ENCODE assay signal across 8 mouse cellular contexts in genomic region chr7:4492284-4493224, GRCm38 (mm10). TPM values are rescaled to one million over a fixed set of nuclear protein-coding genes. Genes with fewer than 3 reads are reported as not detected.
DNase-seq lines count a peak whose midpoint lies in the region; ATAC-seq and TF ChIP-seq lines count a peak whose summit lies in the region.
"Had no signal": no experiment of that assay in that cellular context is flagged by ENCODE, and none has a peak within 500 bp of the region (broad histone marks: within the 10 kb centered on the region; RNA-seq: fewer than 3 reads in every experiment).

No protein-coding gene starts in this region.

- H3K27me3 ChIP-seq in spleen, adult 2 months (ENCODE audit: control insufficient read depth, insufficient read depth, low read length), result no peaks in the 10 kb centered on the region
- no peaks in the 10 kb centered on the region for H3K27me3 ChIP-seq in heart, embryonic 10.5 days (ENCODE audit: insufficient read depth, poor library complexity, severe bottlenecking)
- H3K27me3 ChIP-seq in liver, embryonic 14.5 days (ENCODE audit: control insufficient read depth, insufficient read depth, low read length), result no peaks in the 10 kb centered on the region
- no peaks in the 10 kb centered on the region for H3K27me3 ChIP-seq in stomach, embryonic 16.5 days (ENCODE audit: control insufficient read depth, insufficient read depth, low read length)
- no peaks in the 10 kb centered on the region for H3K27me3 ChIP-seq in hindbrain, embryonic 11.5 days (ENCODE audit: control insufficient read depth, insufficient read depth, low read length)
- H3K27me3 ChIP-seq: embryonic facial prominence, embryonic 15.5 days had no signal

- TF ChIP-seq POLR2A in spleen, adult 2 months (IDR thresholded peaks at IDR 0.05; ENCODE audit: low read depth, low read length), result no peak

- no peak for TF ChIP-seq CTCF in spleen, adult 2 months (IDR thresholded peaks at IDR 0.05; ENCODE audit: extremely low read depth, insufficient read depth, insufficient read length, insufficient replicate concordance)
- TF ChIP-seq CTCF in liver, embryonic 14.5 days (IDR thresholded peaks at IDR 0.05; ENCODE audit: low read depth), result no peak

- 42% methylated on average over 13 of the region's 13 CpGs for WGBS in spleen, adult 2 months
- 84% methylated on average over 13 of the region's 13 CpGs for WGBS in heart, embryonic 10.5 days
- 63% methylated on average over 13 of the region's 13 CpGs for WGBS in liver, embryonic 14.5 days (ENCODE audit: insufficient replicate concordance)
- WGBS in stomach, embryonic 16.5 days, result 69% methylated on average over 13 of the region's 13 CpGs
- 87% methylated on average over 13 of the region's 13 CpGs for WGBS in hindbrain, embryonic 11.5 days

- 0 out of 2 replicates have a peak, but pooled peaks have one; percentile 14 for ATAC-seq in liver, embryonic 14.5 days (ENCODE audit: insufficient read depth)
- peak; percentile 53; the same call in 1 of the 2 replicates for ATAC-seq in stomach, embryonic 16.5 days (ENCODE audit: insufficient read depth, low FRiP score)
- ATAC-seq in hindbrain, embryonic 11.5 days (ENCODE audit: low FRiP score), result no peak

- no peak overlapping the region for H3K9ac ChIP-seq in liver, embryonic 14.5 days (replicated peaks)
- peak overlapping the region; percentile 52; the same call in 1 of the 2 replicates for H3K9ac ChIP-seq in stomach, embryonic 16.5 days (ENCODE audit: low read length)
- H3K9ac ChIP-seq in hindbrain, embryonic 11.5 days (ENCODE audit: low read depth, low read length), result no peak overlapping the region
- H3K9ac ChIP-seq: embryonic facial prominence, embryonic 15.5 days had no signal

- H3K4me3 ChIP-seq in spleen, adult 2 months (ENCODE audit: extremely low read depth, insufficient read depth, insufficient read length), result no peak overlapping the region
- H3K4me3 ChIP-seq in heart, embryonic 10.5 days, result no peak overlapping the region
- no peak overlapping the region for H3K4me3 ChIP-seq in liver, embryonic 14.5 days (ENCODE audit: insufficient read depth in 1 of 2, low read depth in 2 of 2, low read length in 2 of 2)
- H3K4me3 ChIP-seq in stomach, embryonic 16.5 days (replicated peaks; ENCODE audit: low read length), result no peak overlapping the region
- no peak overlapping the region for H3K4me3 ChIP-seq in hindbrain, embryonic 11.5 days (ENCODE audit: low read depth, low read length)
- H3K4me3 ChIP-seq: embryonic facial prominence, embryonic 15.5 days had no signal

- DNase-seq in spleen, adult 2 months (ENCODE audit: low read depth in 1 of 2, low spot score in 2 of 2), result peak in 1 of 2 experiments; percentile 43
- no peak for DNase-seq in spleen, adult 12 weeks (ENCODE audit: low spot score)
- DNase-seq in heart, embryonic 10.5 days (ENCODE audit: low spot score), result no peak
- no peak for DNase-seq in liver, embryonic 14.5 days (ENCODE audit: low read depth in 3 of 3, low spot score in 3 of 3)
- DNase-seq in hindbrain, embryonic 11.5 days (ENCODE audit: low spot score), result no peak
- no peak for DNase-seq in left cerebral cortex, adult 18-20 months (ENCODE audit: low spot score in 2 of 2)

- TF ChIP-seq EP300 in liver, embryonic 14.5 days (IDR thresholded peaks at IDR 0.05; ENCODE audit: low read depth), result no peak

- peaks cover 8% of the 10 kb centered on the region; the same call in 1 of the 2 replicates for H3K4me1 ChIP-seq in spleen, adult 2 months (ENCODE audit: control insufficient read depth, insufficient read depth, insufficient read length)
- peaks cover 15% of the 10 kb centered on the region for H3K4me1 ChIP-seq in heart, embryonic 10.5 days
- peaks cover 13 to 33% of the 10 kb centered on the region in 2 experiments for H3K4me1 ChIP-seq in liver, embryonic 14.5 days (replicated peaks; ENCODE audit: control insufficient read depth in 2 of 2, insufficient read depth in 2 of 2, low read length in 1 of 2)
- H3K4me1 ChIP-seq in stomach, embryonic 16.5 days (ENCODE audit: control insufficient read depth, insufficient read depth, low read length), result peaks cover 8% of the 10 kb centered on the region
- no peaks in the 10 kb centered on the region for H3K4me1 ChIP-seq in hindbrain, embryonic 11.5 days (replicated peaks; ENCODE audit: control insufficient read depth, insufficient read depth, low read length)

- 0 out of 2 replicates have a peak overlapping the region, but pooled peaks have one; percentile 6 for H3K27ac ChIP-seq in spleen, adult 2 months (ENCODE audit: insufficient read depth, low read length)
- H3K27ac ChIP-seq in heart, embryonic 10.5 days, result peak overlapping the region; percentile 38; the same call in 1 of the 2 replicates
- H3K27ac ChIP-seq in liver, embryonic 14.5 days, result no peak overlapping the region
- peak overlapping the region; percentile 58 for H3K27ac ChIP-seq in stomach, embryonic 16.5 days (ENCODE audit: low read length)
- H3K27ac ChIP-seq in hindbrain, embryonic 11.5 days (ENCODE audit: low read depth, low read length), result no peak overlapping the region
- H3K27ac ChIP-seq: embryonic facial prominence, embryonic 15.5 days had no signal

- H3K4me2 ChIP-seq in liver, embryonic 14.5 days (ENCODE audit: low read depth), result no peak overlapping the region
- H3K4me2 ChIP-seq in stomach, embryonic 16.5 days (ENCODE audit: low read depth, low read length), result no peak overlapping the region
- H3K4me2 ChIP-seq in hindbrain, embryonic 11.5 days (replicated peaks; ENCODE audit: low read depth, low read length), result no peak overlapping the region
- H3K4me2 ChIP-seq: embryonic facial prominence, embryonic 15.5 days had no signal

- no peaks in the 10 kb centered on the region for H3K9me3 ChIP-seq in heart, embryonic 10.5 days
- H3K9me3 ChIP-seq in liver, embryonic 14.5 days (ENCODE audit: control insufficient read depth, low read length), result no peaks in the 10 kb centered on the region
- no peaks in the 10 kb centered on the region for H3K9me3 ChIP-seq in stomach, embryonic 16.5 days (replicated peaks; ENCODE audit: control insufficient read depth, low read length)
- no peaks in the 10 kb centered on the region for H3K9me3 ChIP-seq in hindbrain, embryonic 11.5 days (ENCODE audit: control insufficient read depth, low read length)
- H3K9me3 ChIP-seq: embryonic facial prominence, embryonic 15.5 days had no signal

- H3K36me3 ChIP-seq in spleen, adult 2 months (ENCODE audit: control insufficient read depth, insufficient read depth, low read length), result peaks cover 13% of the 10 kb centered on the region
- H3K36me3 ChIP-seq in heart, embryonic 10.5 days, result peaks cover 82% of the 10 kb centered on the region
- H3K36me3 ChIP-seq in liver, embryonic 14.5 days (replicated peaks; ENCODE audit: control insufficient read depth, insufficient read depth, low read depth), result peaks cover 22% of the 10 kb centered on the region
- H3K36me3 ChIP-seq in stomach, embryonic 16.5 days (ENCODE audit: control insufficient read depth, insufficient read depth, low read length), result no peaks in the 10 kb centered on the region; the same call in 1 of the 2 replicates
- peaks cover 8% of the 10 kb centered on the region for H3K36me3 ChIP-seq in hindbrain, embryonic 11.5 days (ENCODE audit: control insufficient read depth, insufficient read depth, low read length)

RNA-seq across cellular contexts. Expression of gene Ppp1r12c, which starts 8.9 kb away (rescaled TPM):
- 92.6 and 98.8 TPM in 2 replicates for polyA plus RNA-seq in spleen, adult 2 months (2012; rRNA removed)
- 30.9 and 46.0 TPM in 2 replicates for polyA plus RNA-seq in heart, embryonic 10.5 days (2016; fragmentation: Nextera tagmentation; extraction: Ambion mirVana)
- 16.2 and 22.2 TPM in 2 replicates for polyA plus RNA-seq in liver, embryonic 14.5 days (2012; rRNA removed)
- 15.6 and 22.2 TPM in 2 replicates for polyA plus RNA-seq in liver, embryonic 14.5 days (2014; fragmentation: Nextera tagmentation; extraction: Ambion mirVana)
- polyA plus RNA-seq in stomach, embryonic 16.5 days (2015; fragmentation: Nextera tagmentation; extraction: Ambion mirVana), result 20.3 and 22.3 TPM in 2 replicates
- 38.8 and 44.0 TPM in 2 replicates for polyA plus RNA-seq in hindbrain, embryonic 11.5 days (2014; fragmentation: Nextera tagmentation; extraction: Ambion mirVana)
- total RNA-seq in left cerebral cortex, adult 18-20 months (2021), result 100 to 1,000 TPM; 154 TPM

RNA-seq across cellular contexts. Expression of gene Tnnt1, which starts 23.6 kb away (rescaled TPM):
- 0.34 and 0.53 TPM in 2 replicates for polyA plus RNA-seq in spleen, adult 2 months (2012; rRNA removed)
- 97.0 and 167 TPM in 2 replicates for polyA plus RNA-seq in heart, embryonic 10.5 days (2016; fragmentation: Nextera tagmentation; extraction: Ambion mirVana)
- 2.0 and 4.0 TPM in 2 replicates for polyA plus RNA-seq in liver, embryonic 14.5 days (2012; rRNA removed)
- polyA plus RNA-seq in liver, embryonic 14.5 days (2014; fragmentation: Nextera tagmentation; extraction: Ambion mirVana), result 2.6 and 3.3 TPM in 2 replicates
- polyA plus RNA-seq in stomach, embryonic 16.5 days (2015; fragmentation: Nextera tagmentation; extraction: Ambion mirVana), result 26.7 and 111 TPM in 2 replicates
- 18.1 and 27.4 TPM in 2 replicates for polyA plus RNA-seq in hindbrain, embryonic 11.5 days (2014; fragmentation: Nextera tagmentation; extraction: Ambion mirVana)
- 10 to 100 TPM in 1 of 2 experiments, 1 to 10 TPM in 1; 7.6 to 11.7 TPM for total RNA-seq in left cerebral cortex, adult 18-20 months (2021)

RNA-seq across cellular contexts. Expression of gene Tnni3, which starts 31.5 kb away (rescaled TPM):
- polyA plus RNA-seq in spleen, adult 2 months (2012; rRNA removed), result 5.3 and 5.5 TPM in 2 replicates
- polyA plus RNA-seq in heart, embryonic 10.5 days (2016; fragmentation: Nextera tagmentation; extraction: Ambion mirVana), result 960 and 1,463 TPM in 2 replicates
- 0.30 and 0.35 TPM in 2 replicates for polyA plus RNA-seq in liver, embryonic 14.5 days (2012; rRNA removed)
- 0.45 TPM in 1 of 2 replicates, not detected in the other for polyA plus RNA-seq in liver, embryonic 14.5 days (2014; fragmentation: Nextera tagmentation; extraction: Ambion mirVana)
- 5.1 and 7.4 TPM in 2 replicates for polyA plus RNA-seq in stomach, embryonic 16.5 days (2015; fragmentation: Nextera tagmentation; extraction: Ambion mirVana)
- polyA plus RNA-seq in hindbrain, embryonic 11.5 days (2014; fragmentation: Nextera tagmentation; extraction: Ambion mirVana), result 1.8 and 2.5 TPM in 2 replicates
- 1 to 10 TPM in 1 of 2 experiments, under 1 TPM in 1; 0.88 to 1.3 TPM for total RNA-seq in left cerebral cortex, adult 18-20 months (2021)

RNA-seq across cellular contexts. Expression of gene Eps8l1, which starts 32.1 kb away (rescaled TPM):
- 0.12 and 0.18 TPM in 2 replicates for polyA plus RNA-seq in spleen, adult 2 months (2012; rRNA removed)
- 1.7 and 4.6 TPM in 2 replicates for polyA plus RNA-seq in heart, embryonic 10.5 days (2016; fragmentation: Nextera tagmentation; extraction: Ambion mirVana)
- polyA plus RNA-seq in liver, embryonic 14.5 days (2012; rRNA removed), result 1.0 and 1.6 TPM in 2 replicates
- 0.10 and 1.2 TPM in 2 replicates for polyA plus RNA-seq in liver, embryonic 14.5 days (2014; fragmentation: Nextera tagmentation; extraction: Ambion mirVana)
- 12.1 and 15.0 TPM in 2 replicates for polyA plus RNA-seq in stomach, embryonic 16.5 days (2015; fragmentation: Nextera tagmentation; extraction: Ambion mirVana)
- polyA plus RNA-seq in hindbrain, embryonic 11.5 days (2014; fragmentation: Nextera tagmentation; extraction: Ambion mirVana), result 4.6 and 4.9 TPM in 2 replicates
- 1 to 10 TPM; 4.7 to 7.9 TPM for total RNA-seq in left cerebral cortex, adult 18-20 months (2021)

RNA-seq across cellular contexts. Expression of gene Dnaaf3, which starts 39.7 kb away (rescaled TPM):
- 9.6 and 10.4 TPM in 2 replicates for polyA plus RNA-seq in spleen, adult 2 months (2012; rRNA removed)
- polyA plus RNA-seq in heart, embryonic 10.5 days (2016; fragmentation: Nextera tagmentation; extraction: Ambion mirVana), result 0.63 and 0.65 TPM in 2 replicates
- polyA plus RNA-seq in liver, embryonic 14.5 days (2012; rRNA removed), result 0.39 and 0.42 TPM in 2 replicates
- 0.09 TPM in 1 of 2 replicates, not detected in the other for polyA plus RNA-seq in liver, embryonic 14.5 days (2014; fragmentation: Nextera tagmentation; extraction: Ambion mirVana)
- polyA plus RNA-seq in stomach, embryonic 16.5 days (2015; fragmentation: Nextera tagmentation; extraction: Ambion mirVana), result 2.2 TPM in 2 replicates
- 1.2 and 1.3 TPM in 2 replicates for polyA plus RNA-seq in hindbrain, embryonic 11.5 days (2014; fragmentation: Nextera tagmentation; extraction: Ambion mirVana)
- total RNA-seq in left cerebral cortex, adult 18-20 months (2021), result under 1 TPM; 0.23 to 0.37 TPM

Comparison
In these comparisons a context has a peak if more than half of its experiments do, and no peak if none do; other contexts are left out.
1. H3K27ac ChIP-seq: peak in spleen, adult 2 months (single experiment), heart, embryonic 10.5 days (single experiment) and stomach, embryonic 16.5 days (single experiment); none in liver, embryonic 14.5 days (single experiment) and hindbrain, embryonic 11.5 days (single experiment).
2. RNA of gene Tnni3, which starts 31.5 kb away (polyA plus RNA-seq): 960 to 1,463 TPM in heart, embryonic 10.5 days; 5.1 to 7.4 TPM in stomach, embryonic 16.5 days, 5.3 to 5.5 TPM in spleen, adult 2 months, 1.8 to 2.5 TPM in hindbrain, embryonic 11.5 days and 0.30 to 0.45 TPM in liver, embryonic 14.5 days; every median in the first group is over 100 times any median in the second.